Mouse (Mus musculus) neutrophil, adult 5-6 weeks (primary cell): Measurements from ENCODE around the gene Nsun2. TPM values are rescaled to one million over a fixed set of nuclear protein-coding genes. Genes with fewer than 3 reads are reported as not detected.
"Not testable (repeated sequence)": the region's sequence is repeated elsewhere in the genome, so short reads cannot be mapped to it uniquely, and the experiment has no call there.

Experiments used
- ATAC-seq: fragments of 151-379, 151-347 bp; 2 replicates; pipeline ENCODE4 v1.8.0; 2017; ENCODE audit warnings: mild to moderate bottlenecking, moderate TSS enrichment; ENCODE audit not compliant: insufficient number of reproducible peaks, poor library complexity, low FRiP score, severe bottlenecking; ENCODE audit errors: extremely low read depth
- total RNA-seq: library from RNA; stranded (forward); fragments of 200-1000 nt; gene quantifications from 2 replicates; pipeline ENCODE4 v1.2.3, GENCODE M21; 2017

Nsun2 gene
- total RNA-seq, 1 experiment from 2014 or later, result 61.8 TPM

- ATAC-seq, result peak; percentile 91
Measured at GRCm38 (mm10) chr13:69611398-69612174, 78.0 kb downstream of the Nsun2 start, which contains the start of gene Srd5a1. Gene Srd5a1, minus strand, starts transcription at chr13:69611442.

GRCm38 (mm10) chr13:69612175-69612544, 78.6 kb downstream of the Nsun2 start:
- no peak for ATAC-seq

DNA sequence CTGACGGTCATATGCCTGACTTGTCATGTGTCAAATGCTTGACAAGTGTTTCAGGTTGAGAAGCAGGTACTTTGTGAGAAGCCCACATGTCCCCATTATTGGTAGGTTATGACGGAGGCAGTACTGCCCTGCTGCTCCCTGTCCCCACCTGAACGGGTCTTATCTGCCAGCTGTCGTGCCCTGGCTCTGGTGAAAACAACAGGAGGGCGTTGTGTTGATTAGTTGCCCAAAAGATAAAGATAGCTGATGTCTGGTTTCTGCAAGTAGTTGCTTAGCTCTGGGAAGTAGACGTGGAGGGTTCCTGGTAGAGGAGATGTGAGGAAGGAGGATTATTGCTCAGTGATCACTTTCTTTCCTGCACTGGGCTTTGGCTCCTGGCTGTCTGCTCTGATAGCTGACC, 83.2 kb downstream of the Nsun2 start:
- no peak for ATAC-seq

DNA sequence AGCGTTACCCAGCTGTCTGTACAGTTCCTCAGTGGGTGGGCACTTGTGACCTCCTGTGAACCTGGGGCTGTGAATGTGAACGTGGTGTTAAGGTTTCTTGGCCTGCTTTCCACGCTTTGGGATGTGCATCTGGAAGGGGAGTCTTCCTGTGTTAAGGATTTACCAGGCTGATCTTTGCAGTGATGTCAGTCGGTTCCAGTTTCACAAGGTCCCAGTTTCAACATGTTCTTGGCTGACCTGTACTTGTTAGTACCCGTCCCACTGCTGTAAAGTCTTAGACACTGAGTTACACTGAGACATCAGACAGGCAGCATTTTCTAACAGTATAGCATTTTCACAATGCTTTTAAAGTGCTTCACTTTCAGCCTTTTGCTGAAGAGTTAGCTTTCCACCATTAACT, 90.3 kb downstream of the Nsun2 start:
- no peak for ATAC-seq

- no peak for ATAC-seq
Measured at GRCm38 (mm10) chr13:69624510-69624909, 91.0 kb downstream of the Nsun2 start.

DNA sequence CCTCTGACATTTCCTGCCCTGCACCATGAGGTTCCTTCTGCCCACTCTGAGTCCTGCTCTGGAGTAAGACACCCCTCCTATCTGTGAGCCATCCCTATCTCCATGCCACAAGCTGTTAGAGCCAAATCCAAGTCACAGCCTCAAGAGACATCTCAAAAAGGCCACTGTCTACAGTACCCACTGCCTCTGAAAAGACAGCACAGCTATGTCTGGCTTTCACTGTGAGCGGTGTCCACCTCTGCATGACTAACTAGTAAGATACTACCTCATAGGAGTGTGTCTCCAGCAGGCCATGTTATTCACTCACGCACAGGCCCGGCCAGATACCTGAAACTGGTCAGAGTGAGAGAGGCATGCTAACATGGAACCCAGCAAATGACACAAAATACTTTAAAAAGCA, 94.4 kb downstream of the Nsun2 start:
- ATAC-seq, result no peak

GRCm38 (mm10) chr13:69630576-69630975, 97.0 kb downstream of the Nsun2 start:
- no peak for ATAC-seq

- no peak for ATAC-seq
Measured at GRCm38 (mm10) chr13:69631111-69631510, 97.6 kb downstream of the Nsun2 start.

GRCm38 (mm10) chr13:69631659-69632058, 98.1 kb downstream of the Nsun2 start:
- ATAC-seq, result no peak

DNA sequence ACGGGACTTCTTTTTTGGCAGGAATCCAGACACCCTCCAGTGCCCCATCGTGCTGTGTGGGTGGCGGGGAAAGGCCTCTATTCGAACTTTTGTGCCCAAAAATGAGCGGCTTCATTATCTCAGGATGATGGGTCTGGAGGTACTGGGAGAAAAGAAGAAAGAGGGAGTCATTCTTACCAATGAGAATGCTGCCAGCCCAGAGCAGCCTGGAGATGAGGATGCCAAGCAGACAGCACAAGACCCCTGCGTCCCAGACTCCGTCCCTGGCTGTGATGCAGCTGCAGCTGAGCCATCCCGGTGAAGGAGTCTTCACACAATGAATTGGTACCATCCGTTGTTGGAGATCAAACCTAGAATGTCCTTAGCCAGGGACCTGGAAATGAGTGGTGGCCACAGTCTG, 100.0 kb downstream of the Nsun2 start:
- ATAC-seq, result no peak

DNA sequence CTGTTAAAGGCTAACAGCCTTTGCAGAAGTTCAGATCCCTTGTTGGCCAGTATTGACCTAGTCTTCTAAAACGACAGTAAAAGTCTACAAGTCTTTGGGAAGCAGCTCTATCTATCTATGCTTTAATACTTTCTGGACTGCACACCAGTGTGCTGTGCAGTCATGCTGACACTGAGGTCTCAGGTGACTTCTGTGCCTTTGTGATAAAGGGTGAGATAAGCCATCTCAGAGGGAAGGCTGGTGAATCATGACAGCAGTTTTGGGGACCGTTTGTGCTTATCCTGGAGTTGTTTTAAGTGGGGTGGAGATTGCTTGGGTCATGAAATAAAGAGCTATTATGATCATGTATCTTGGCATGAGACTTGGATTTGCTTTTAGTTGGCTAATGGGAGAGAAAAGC, 100.4 kb downstream of the Nsun2 start:
- no peak for ATAC-seq

- not testable (repeated sequence) for ATAC-seq
Measured at GRCm38 (mm10) chr13:69635836-69636235, 102.3 kb downstream of the Nsun2 start.

GRCm38 (mm10) chr13:69636375-69636774, 102.8 kb downstream of the Nsun2 start:
- ATAC-seq, result no peak

DNA sequence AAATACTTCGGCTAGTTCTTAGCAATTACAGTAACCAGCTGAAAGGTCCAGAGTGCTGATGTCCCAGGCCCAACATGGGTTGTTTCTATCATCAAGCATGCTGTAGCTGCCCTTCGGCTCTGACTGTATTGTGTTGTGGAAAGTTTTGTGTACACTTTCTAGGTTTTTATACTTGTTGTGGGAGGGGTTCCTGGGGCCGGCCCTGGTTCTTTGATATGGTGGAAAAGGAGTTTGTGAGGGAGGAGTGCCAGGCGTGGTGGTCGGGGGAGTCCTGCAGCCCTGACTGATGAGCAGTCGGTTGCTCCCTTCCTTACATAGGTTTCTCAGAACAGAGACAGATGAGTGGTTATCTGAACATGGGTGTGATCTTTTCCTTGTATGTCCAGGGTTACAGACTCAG, 103.3 kb downstream of the Nsun2 start:
- no peak for ATAC-seq

DNA sequence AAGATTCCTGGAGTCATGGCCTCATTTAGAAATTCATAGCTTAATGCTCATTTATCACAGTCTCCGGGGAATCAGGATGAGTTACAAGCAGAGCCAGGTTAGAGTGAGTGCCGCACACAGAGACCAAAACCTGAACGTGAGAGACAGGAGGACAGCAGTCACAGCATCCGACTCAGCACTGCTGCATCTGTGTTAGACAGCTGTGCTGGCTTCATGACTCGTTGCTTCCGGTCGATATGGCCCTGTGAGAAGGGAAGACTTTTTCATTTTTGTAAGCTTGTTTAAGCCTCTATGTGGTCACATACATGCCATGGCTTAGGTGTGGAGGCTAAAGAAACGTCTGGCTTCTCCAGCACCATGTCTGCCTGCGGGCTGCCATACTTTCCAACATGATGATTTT, 104.1 kb downstream of the Nsun2 start:
- no peak for ATAC-seq

- ATAC-seq, result no peak
Measured at GRCm38 (mm10) chr13:69638108-69638626, 104.6 kb downstream of the Nsun2 start.

- no peak for ATAC-seq
Measured at GRCm38 (mm10) chr13:69639251-69639650, 105.7 kb downstream of the Nsun2 start.

DNA sequence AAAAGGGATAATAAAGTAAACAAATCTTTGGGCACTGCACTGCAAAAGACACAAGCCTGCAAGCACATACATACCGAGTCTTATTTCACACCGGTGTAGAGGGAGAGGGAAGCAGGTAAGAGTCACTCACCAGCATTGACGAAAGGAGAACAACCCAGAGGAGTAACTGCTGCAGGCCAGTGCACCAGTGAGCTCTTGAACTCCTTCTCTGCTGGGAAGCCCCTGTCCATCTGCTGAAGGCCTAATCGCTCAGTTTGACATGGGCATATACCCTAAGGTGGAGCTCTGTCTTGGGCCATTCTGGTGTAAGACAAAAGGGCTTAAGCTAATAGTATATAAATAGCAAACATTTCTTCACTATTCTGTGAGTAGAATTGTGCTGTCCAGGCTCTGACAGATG, 106.6 kb downstream of the Nsun2 start:
- ATAC-seq, result no peak

DNA sequence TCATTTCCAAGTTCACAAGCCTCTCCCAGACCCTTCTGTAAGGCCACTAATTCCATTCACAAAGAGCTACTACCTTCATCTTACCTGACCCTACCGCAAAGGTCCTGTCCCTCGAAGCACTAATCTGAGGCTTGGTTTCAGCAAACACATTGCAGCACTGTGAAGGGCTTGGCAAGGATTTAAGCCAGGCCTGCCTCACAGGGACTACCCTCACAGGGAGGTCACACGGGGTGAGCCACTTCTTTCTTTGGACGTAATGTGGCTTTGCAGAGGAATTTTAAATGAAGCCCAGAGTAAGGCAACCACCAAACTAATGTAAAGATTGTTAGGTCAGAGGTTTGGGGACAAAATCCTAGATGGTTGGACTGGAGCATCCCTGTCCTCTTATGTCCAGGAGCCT, 107.0 kb downstream of the Nsun2 start:
- ATAC-seq, result no peak

DNA sequence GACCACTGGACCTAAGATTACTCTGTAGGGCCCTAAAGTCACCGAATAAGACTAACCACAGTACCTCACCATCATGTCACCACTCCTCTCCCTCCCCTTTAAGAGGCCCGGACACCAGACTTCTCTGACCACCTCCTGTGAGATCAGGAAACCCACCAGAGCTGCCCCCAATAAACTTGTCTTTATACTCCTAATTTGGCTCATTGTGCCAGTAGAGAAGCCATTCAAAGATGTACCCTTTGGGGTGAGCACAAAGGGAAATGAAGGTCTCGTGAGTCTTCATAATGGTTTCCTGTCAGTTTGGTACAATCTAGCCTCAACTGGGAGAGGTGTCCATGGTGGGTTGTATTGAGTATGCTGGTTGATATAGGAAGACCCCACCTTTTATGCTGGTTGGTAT, 107.5 kb downstream of the Nsun2 start:
- no peak for ATAC-seq
